Mouse (Mus musculus): Measurements from ENCODE around the gene Hsp90ab1.

GRCm38 (mm10) chr17:45574129-45574761, 1.2 kb upstream of the Hsp90ab1 start:
- no peak for TF ChIP-seq CTCF (IDR thresholded peaks at IDR 0.05; ENCODE audit: low read depth)
- TF ChIP-seq EP300 (optimal IDR thresholded peaks at IDR 0.05) = no peak
